Mouse (Mus musculus) heart, embryonic 10.5 days (tissue): ENCODE data around the gene Epm2a. TPM values are rescaled to one million over a fixed set of nuclear protein-coding genes. Genes with fewer than 3 reads are reported as not detected.

Source experiments
- DNase-seq: peaks from one replicate; pipeline ENCODE4 v3.0.0-alpha.2; 2017; ENCODE audit warnings: low spot score
- H3K27ac ChIP-seq: fragments of 300-500 bp; sonication (generic); 2 replicates; pipeline ENCODE4 v1.5.1; 2016; ENCODE audit warnings: mild to moderate bottlenecking
- H3K27me3 ChIP-seq: fragments of 300-500 bp; sonication (generic); 2 replicates; pipeline ENCODE4 v1.6.1; 2016; ENCODE audit warnings: mild to moderate bottlenecking; ENCODE audit not compliant: poor library complexity, insufficient read depth, severe bottlenecking
- H3K36me3 ChIP-seq: fragments of 300-500 bp; sonication (generic); 2 replicates; pipeline ENCODE4 v1.6.1; 2016; ENCODE audit warnings: mild to moderate bottlenecking, moderate library complexity
- H3K4me1 ChIP-seq: fragments of 300-500 bp; sonication (generic); 2 replicates; pipeline ENCODE4 v1.6.1; 2016; ENCODE audit warnings: mild to moderate bottlenecking
- H3K4me3 ChIP-seq: fragments of 300-500 bp; sonication (generic); 2 replicates; pipeline ENCODE4 v1.5.1; 2016; ENCODE audit warnings: mild to moderate bottlenecking, moderate library complexity
- H3K9me3 ChIP-seq: fragments of 300-500 bp; sonication (generic); 2 replicates; pipeline ENCODE4 v1.6.1; 2016; ENCODE audit warnings: mild to moderate bottlenecking, moderate library complexity
- WGBS: fragments of 180-500 bp; shearing (Covaris S2); methylation state at CpG from one replicate; pipeline ENCODE4 v1.1.7; 2016; 5-methylcytosine and 5-hydroxymethylcytosine counted together
- polyA plus RNA-seq: library from polyadenylated mRNA; unstranded; fragments of >200 nt; fragmentation: Nextera tagmentation; extraction: Ambion mirVana; gene quantifications from 2 replicates; pipeline ENCODE4 v1.2.1, GENCODE M21; 2016

The Epm2a gene
- polyA plus RNA-seq, 1 experiment from 2014 or later = 0.43 TPM

GRCm38 (mm10) chr10:11452537-11452936 lies 109.3 kb downstream of the Epm2a start:
- Histone ChIP-seq H3K4me3 (no peak overlapping the region), H3K27me3 (no peaks in the 10 kb centered on the region), H3K4me1 (peaks cover 7% of the 10 kb centered on the region; the same call in 1 of the 2 replicates), H3K27ac (no peak overlapping the region), H3K36me3 (0 out of 2 replicates have a peak, but pooled peaks cover 6% of the 10 kb centered on the region), H3K9me3 (no peaks in the 10 kb centered on the region)
- 80% methylated on average over 2 of the region's 2 CpGs for WGBS
- no peak for DNase-seq

- Histone ChIP-seq H3K9me3 (no peaks in the 10 kb centered on the region), H3K4me1 (no peaks in the 10 kb centered on the region), H3K4me3 (no peak overlapping the region), H3K27ac (no peak overlapping the region), H3K27me3 (no peaks in the 10 kb centered on the region), H3K36me3 (0 out of 2 replicates have a peak, but pooled peaks cover 6% of the 10 kb centered on the region)
- WGBS = 47% methylated on average over 1 of the region's 1 CpGs
- no peak for DNase-seq
These were observed 114.2 kb downstream of the Epm2a start for GRCm38 (mm10) chr10:11457445-11457844.

- Histone ChIP-seq H3K4me3 (no peak overlapping the region), H3K36me3 (no peaks in the 10 kb centered on the region), H3K27ac (no peak overlapping the region), H3K4me1 (no peaks in the 10 kb centered on the region), H3K9me3 (peaks cover 14% of the 10 kb centered on the region), H3K27me3 (no peaks in the 10 kb centered on the region)
- peak; percentile 97 for DNase-seq
- 39% methylated on average over 28 of the region's 28 CpGs for WGBS
These were observed 148.8 kb downstream of the Epm2a start for GRCm38 (mm10) chr10:11491956-11492355.

Other genes with a start within 250 kb of the Epm2a start
- 14.3 and 15.0 TPM in 2 replicates for gene Shprh, start 194.0 kb upstream of the Epm2a start, polyA plus RNA-seq
- gene Fbxo30, start 62.1 kb upstream of the Epm2a start, polyA plus RNA-seq = 43.1 and 43.7 TPM in 2 replicates